Mouse (Mus musculus) limb, embryonic 14.5 days (tissue): ENCODE measurements around the gene Homer2. TPM values are rescaled to one million over a fixed set of nuclear protein-coding genes. Genes with fewer than 3 reads are reported as not detected.

ENCODE experiments used
- ATAC-seq: fragments of 200-750 bp; cut with Nextera tagmentation; 2 replicates; pipeline ENCODE4 v1.8.0; 2017; ENCODE audit warnings: low read depth, moderate number of reproducible peaks, moderate TSS enrichment; ENCODE audit not compliant: low FRiP score
- DNase-seq: peaks from one replicate; pipeline ENCODE4 v3.0.0-alpha.2; 2015; ENCODE audit warnings: low spot score
- H3K27ac ChIP-seq: fragments of 300-500 bp; sonication (generic); replicated peaks from 2 replicates; pipeline ENCODE4 v1.5.1; 2014; ENCODE audit warnings: low read depth, mild to moderate bottlenecking, low read length, moderate library complexity, mixed read lengths
- H3K27me3 ChIP-seq: fragments of 300-500 bp; sonication (generic); 2 replicates; pipeline ENCODE4 v1.6.1; 2014; ENCODE audit warnings: low read length, mixed read lengths; ENCODE audit not compliant: control insufficient read depth, insufficient read depth
- H3K36me3 ChIP-seq: fragments of 300-500 bp; sonication (generic); 2 replicates; pipeline ENCODE4 v1.6.1; 2014; ENCODE audit warnings: mild to moderate bottlenecking, low read length, moderate library complexity, mixed read lengths; ENCODE audit not compliant: control insufficient read depth, insufficient read depth
- H3K4me1 ChIP-seq: fragments of 300-500 bp; sonication (generic); 2 replicates; pipeline ENCODE4 v1.6.1; 2014; ENCODE audit warnings: antibody characterized with exemption, low read length, mixed read lengths; ENCODE audit not compliant: control insufficient read depth, insufficient read depth
- H3K4me2 ChIP-seq: fragments of 300-500 bp; sonication (generic); replicated peaks from 2 replicates; pipeline ENCODE4 v1.6.1; 2014; ENCODE audit warnings: low read depth, mild to moderate bottlenecking, low read length, moderate library complexity; ENCODE audit not compliant: severe bottlenecking
- H3K4me3 ChIP-seq: fragments of 300-500 bp; sonication (generic); replicated peaks from 2 replicates; pipeline ENCODE4 v1.5.1; 2014; ENCODE audit warnings: low read length
- H3K9ac ChIP-seq: fragments of 300-500 bp; sonication (generic); 2 replicates; pipeline ENCODE4 v1.6.1; 2014; ENCODE audit warnings: mild to moderate bottlenecking, low read depth, low read length, moderate library complexity; ENCODE audit not compliant: severe bottlenecking
- H3K9me3 ChIP-seq: fragments of 300-500 bp; sonication (generic); 2 replicates; pipeline ENCODE4 v1.6.1; 2016; ENCODE audit warnings: low read length; ENCODE audit not compliant: control insufficient read depth
- POLR2A ChIP-seq: fragments of 200-500 bp; IDR thresholded peaks from 2 replicates; pipeline ENCODE4 v1.8.0; 2012; ENCODE audit warnings: inconsistent platforms, mild to moderate bottlenecking, moderate library complexity, borderline replicate concordance; ENCODE audit not compliant: insufficient read depth, insufficient read length; ENCODE audit errors: extremely low read depth
- WGBS: fragments of 180-500 bp; shearing (Covaris S2); extraction: QIAGEN DNeasy Blood & Tissue Kit; methylation state at CpG from one replicate; pipeline ENCODE4 v1.1.7; 2014; 5-methylcytosine and 5-hydroxymethylcytosine counted together
- polyA plus RNA-seq, 2 experiments: library from polyadenylated mRNA; depleted of rRNA in 1 of 2; stranded (reverse) in 1 of 2; unstranded in 1 of 2; fragments of >200 nt; fragmentation: Nextera tagmentation in 1 of 2; extraction: Ambion mirVana in 1 of 2; gene quantifications; 2 replicates each; pipeline versions ENCODE4 v1.2.1 to v1.2.3; 2012 to 2014

Gene Homer2
- polyA plus RNA-seq, 2 experiments = 15.5 to 25.8 TPM

GRCm38 (mm10) chr7:81593387-81593786, 113.9 kb downstream of the Homer2 start:
- Histone ChIP-seq H3K4me3 (no peak overlapping the region), H3K4me1 (no peaks in the 10 kb centered on the region), H3K27me3 (no peaks in the 10 kb centered on the region), H3K27ac (no peak overlapping the region), H3K4me2 (no peak overlapping the region), H3K9me3 (no peaks in the 10 kb centered on the region), H3K9ac (no peak overlapping the region), H3K36me3 (peaks cover 58% of the 10 kb centered on the region)
- ATAC-seq = no peak
- WGBS = 83% methylated on average over 8 of the region's 8 CpGs
- DNase-seq = no peak
- TF ChIP-seq POLR2A = no peak

- 87% methylated on average over 9 of the region's 9 CpGs for WGBS
- peaks cover 53% of the 10 kb centered on the region for H3K36me3 ChIP-seq
- H3K4me3 ChIP-seq = no peak overlapping the region
- DNase-seq = no peak
- no peak for ATAC-seq
- TF ChIP-seq POLR2A = no peak
- no peak overlapping the region for H3K27ac ChIP-seq
- no peaks in the 10 kb centered on the region for H3K27me3 ChIP-seq
- no peaks in the 10 kb centered on the region for H3K4me1 ChIP-seq
- no peaks in the 10 kb centered on the region for H3K9me3 ChIP-seq
- H3K4me2 ChIP-seq = no peak overlapping the region
- no peak overlapping the region for H3K9ac ChIP-seq
Measured at GRCm38 (mm10) chr7:81592686-81593085, 114.6 kb downstream of the Homer2 start.

- Histone ChIP-seq H3K9me3 (no peaks in the 10 kb centered on the region), H3K4me3 (no peak overlapping the region), H3K4me1 (no peaks in the 10 kb centered on the region), H3K4me2 (no peak overlapping the region), H3K9ac (no peak overlapping the region), H3K27ac (no peak overlapping the region), H3K27me3 (no peaks in the 10 kb centered on the region), H3K36me3 (peaks cover 41% of the 10 kb centered on the region)
- ATAC-seq = no peak
- TF ChIP-seq POLR2A = no peak
- no peak for DNase-seq
- WGBS = 91% methylated on average over 4 of the region's 4 CpGs
Measured at GRCm38 (mm10) chr7:81587238-81587637, 120.1 kb downstream of the Homer2 start.

GRCm38 (mm10) chr7:81585326-81585725, 122.0 kb downstream of the Homer2 start:
- Histone ChIP-seq H3K4me2 (no peak overlapping the region), H3K36me3 (peaks cover 25% of the 10 kb centered on the region), H3K27ac (no peak overlapping the region), H3K4me1 (no peaks in the 10 kb centered on the region), H3K27me3 (no peaks in the 10 kb centered on the region), H3K4me3 (no peak overlapping the region), H3K9ac (no peak overlapping the region), H3K9me3 (no peaks in the 10 kb centered on the region)
- WGBS = 91% methylated on average over 7 of the region's 7 CpGs
- DNase-seq (no peak), ATAC-seq (no peak)
- no peak for TF ChIP-seq POLR2A

GRCm38 (mm10) chr7:81583512-81583911, 123.8 kb downstream of the Homer2 start:
- DNase-seq = no peak
- no peak for TF ChIP-seq POLR2A

GRCm38 (mm10) chr7:81579312-81579711, 128.0 kb downstream of the Homer2 start:
- Histone ChIP-seq H3K9me3 (no peaks in the 10 kb centered on the region), H3K4me2 (no peak overlapping the region), H3K27ac (no peak overlapping the region), H3K9ac (no peak overlapping the region), H3K36me3 (peaks cover 16% of the 10 kb centered on the region), H3K27me3 (no peaks in the 10 kb centered on the region), H3K4me3 (no peak overlapping the region), H3K4me1 (no peaks in the 10 kb centered on the region)
- WGBS = 96% methylated on average over 5 of the region's 5 CpGs
- TF ChIP-seq POLR2A = no peak
- ATAC-seq (no peak), DNase-seq (no peak)

More at GRCm38 (mm10) chr7:81583512-81583911, 123.8 kb downstream of the Homer2 start:
- H3K4me2 ChIP-seq = no peak overlapping the region
- no peaks in the 10 kb centered on the region for H3K9me3 ChIP-seq
- no peak for ATAC-seq
- H3K4me3 ChIP-seq = no peak overlapping the region
- H3K36me3 ChIP-seq = peaks cover 23% of the 10 kb centered on the region
- H3K9ac ChIP-seq = no peak overlapping the region
- no peaks in the 10 kb centered on the region for H3K4me1 ChIP-seq
- no peak overlapping the region for H3K27ac ChIP-seq
- no peaks in the 10 kb centered on the region for H3K27me3 ChIP-seq
- 61% methylated on average over 3 of the region's 3 CpGs for WGBS
